Mouse (Mus musculus) thymus, postnatal 10 days (tissue): ENCODE results near the gene Ptp4a2.
"Not testable (repeated sequence)": the region's sequence is repeated elsewhere in the genome, so short reads cannot be mapped to it uniquely, and the experiment has no call there.

Experiments used
- DNase-seq, 2 experiments: peaks; one replicate each; pipeline ENCODE4 v3.0.0; 2021; ENCODE audit warnings: low spot score in 2 of 2

Gene Ptp4a2

GRCm38 (mm10) chr4:129884041-129884930, 73.3 kb downstream of the Ptp4a2 start:
- no peak for DNase-seq

GRCm38 (mm10) chr4:129889661-129890060, 78.6 kb downstream of the Ptp4a2 start:
- DNase-seq, result no peak

DNA sequence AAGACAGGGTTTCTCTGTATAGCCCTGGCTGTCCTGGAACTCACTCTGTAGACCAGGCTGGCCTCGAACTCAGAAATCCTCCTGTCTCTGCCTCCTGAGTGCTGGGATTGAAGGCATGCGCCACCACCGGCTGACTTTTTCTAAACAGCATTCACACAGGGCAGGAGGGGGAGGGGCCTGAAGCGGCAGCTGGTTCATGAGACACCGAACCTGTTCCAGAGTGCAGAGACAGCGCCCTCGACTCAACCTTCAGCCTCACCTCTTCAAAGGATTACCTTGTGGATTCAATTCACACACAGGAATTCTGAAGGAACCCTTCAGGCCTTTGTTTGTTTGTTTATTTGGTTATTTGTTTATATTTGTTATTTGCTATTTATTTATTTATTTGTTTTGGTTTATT, 79.1 kb downstream of the Ptp4a2 start:
- no peak for DNase-seq

DNA sequence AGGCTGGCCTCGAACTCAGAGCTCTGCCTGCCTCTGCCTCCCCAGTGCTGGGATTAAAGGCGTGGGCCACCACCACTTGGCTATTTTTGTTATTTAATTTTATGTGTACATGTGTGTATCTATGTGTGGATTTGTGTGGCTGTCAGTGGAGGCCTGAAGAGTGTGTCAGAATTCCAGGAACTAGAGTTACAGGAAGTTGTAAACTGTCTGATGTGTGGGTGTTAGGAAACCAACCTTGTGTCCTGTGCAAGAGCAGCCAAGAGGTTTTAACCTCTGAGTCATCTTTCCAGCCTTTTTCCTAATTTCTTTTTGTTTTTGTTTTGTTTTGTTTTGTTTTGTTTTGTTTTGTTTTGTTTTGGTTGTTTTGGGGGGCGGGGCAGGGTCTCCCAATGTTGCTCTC, 83.8 kb downstream of the Ptp4a2 start:
- DNase-seq, result no peak

- DNase-seq, result not testable (repeated sequence)
Measured at GRCm38 (mm10) chr4:129898815-129899214, 87.8 kb downstream of the Ptp4a2 start.
